Mouse (Mus musculus) ZHBTc4 (cell line): ENCODE results near the gene Lhfpl3.

Source experiments
- DNase-seq: peaks from one replicate; pipeline ENCODE4 v3.0.0-alpha.2; 2011; ENCODE audit warnings: low read depth, low spot score

Lhfpl3 gene

GRCm38 (mm10) chr5:22926171-22926570, 180.3 kb downstream of the Lhfpl3 start:
- DNase-seq = no peak

GRCm38 (mm10) chr5:22928746-22929145, 182.9 kb downstream of the Lhfpl3 start:
- no peak for DNase-seq

GRCm38 (mm10) chr5:22943306-22943705, 197.4 kb downstream of the Lhfpl3 start:
- peak; percentile 41 for DNase-seq

GRCm38 (mm10) chr5:22963300-22963699, 217.4 kb downstream of the Lhfpl3 start:
- no peak for DNase-seq

- no peak for DNase-seq
Observed at GRCm38 (mm10) chr5:22986771-22987170, 240.9 kb downstream of the Lhfpl3 start.

GRCm38 (mm10) chr5:22999811-23000210, 254.0 kb downstream of the Lhfpl3 start:
- peak; percentile 19 for DNase-seq

GRCm38 (mm10) chr5:23003123-23003797, 257.4 kb downstream of the Lhfpl3 start:
- no peak for DNase-seq

- DNase-seq = no peak
Observed at GRCm38 (mm10) chr5:23006207-23006606, 260.3 kb downstream of the Lhfpl3 start.

GRCm38 (mm10) chr5:23010460-23010859, 264.6 kb downstream of the Lhfpl3 start:
- DNase-seq = no peak

GRCm38 (mm10) chr5:23013997-23014396, 268.1 kb downstream of the Lhfpl3 start:
- no peak for DNase-seq

GRCm38 (mm10) chr5:23015587-23016335, 269.9 kb downstream of the Lhfpl3 start:
- DNase-seq = no peak

- no peak for DNase-seq
Observed at GRCm38 (mm10) chr5:23034944-23035726, 289.3 kb downstream of the Lhfpl3 start.

GRCm38 (mm10) chr5:23035727-23036029, 289.8 kb downstream of the Lhfpl3 start:
- no peak for DNase-seq

GRCm38 (mm10) chr5:23040429-23040828, 294.6 kb downstream of the Lhfpl3 start:
- DNase-seq = no peak

GRCm38 (mm10) chr5:23042862-23043261, 297.0 kb downstream of the Lhfpl3 start:
- no peak for DNase-seq

- no peak for DNase-seq
Observed at GRCm38 (mm10) chr5:23049083-23049663, 303.3 kb downstream of the Lhfpl3 start.

- DNase-seq = no peak
Observed at GRCm38 (mm10) chr5:23051458-23051857, 305.6 kb downstream of the Lhfpl3 start.

- no peak for DNase-seq
Observed at GRCm38 (mm10) chr5:23094894-23095293, 349.0 kb downstream of the Lhfpl3 start.

- DNase-seq = no peak
Observed at GRCm38 (mm10) chr5:23106536-23106935, 360.7 kb downstream of the Lhfpl3 start.

- DNase-seq = no peak
Observed at GRCm38 (mm10) chr5:23111307-23111706, 365.4 kb downstream of the Lhfpl3 start.

GRCm38 (mm10) chr5:23114249-23114648, 368.4 kb downstream of the Lhfpl3 start:
- no peak for DNase-seq

GRCm38 (mm10) chr5:23126851-23127250, 381.0 kb downstream of the Lhfpl3 start:
- no peak for DNase-seq
